Mouse (Mus musculus): ENCODE measurements around the gene Ccdc88b. TPM values are rescaled to one million over a fixed set of nuclear protein-coding genes. Genes with fewer than 3 reads are reported as not detected.

Ccdc88b gene
- total and polyA plus RNA-seq, 2 experiments from 2014 or later: 1.5 to 1.8 TPM

- DNase-seq (ENCODE audit: low spot score) (no peak), ATAC-seq (no peak)
- H3K9ac ChIP-seq (replicated peaks; ENCODE audit: low read length): no peak overlapping the region
- peaks cover 13% of the 10 kb centered on the region; the same call in 1 of the 2 replicates for H3K4me1 ChIP-seq (ENCODE audit: insufficient read depth, low read length)
- H3K27me3 ChIP-seq (ENCODE audit: insufficient read depth, low read length): peaks cover 14% of the 10 kb centered on the region; the same call in 1 of the 2 replicates
- no peaks in the 10 kb centered on the region for H3K36me3 ChIP-seq (ENCODE audit: insufficient read depth, low read length)
- no peak overlapping the region for H3K4me2 ChIP-seq (ENCODE audit: low read depth, low read length)
- H3K27ac ChIP-seq: no peak overlapping the region
- WGBS: 70% methylated on average over 21 of the region's 21 CpGs
- H3K4me3 ChIP-seq (ENCODE audit: low read length): no peak overlapping the region
- no peaks in the 10 kb centered on the region for H3K9me3 ChIP-seq (ENCODE audit: low read length)
- TF ChIP-seq CTCF (IDR thresholded peaks at IDR 0.05; ENCODE audit: low read depth): no peak
Observed at GRCm38 (mm10) chr19:6852393-6853305, 5.4 kb downstream of the Ccdc88b start.

DNA sequence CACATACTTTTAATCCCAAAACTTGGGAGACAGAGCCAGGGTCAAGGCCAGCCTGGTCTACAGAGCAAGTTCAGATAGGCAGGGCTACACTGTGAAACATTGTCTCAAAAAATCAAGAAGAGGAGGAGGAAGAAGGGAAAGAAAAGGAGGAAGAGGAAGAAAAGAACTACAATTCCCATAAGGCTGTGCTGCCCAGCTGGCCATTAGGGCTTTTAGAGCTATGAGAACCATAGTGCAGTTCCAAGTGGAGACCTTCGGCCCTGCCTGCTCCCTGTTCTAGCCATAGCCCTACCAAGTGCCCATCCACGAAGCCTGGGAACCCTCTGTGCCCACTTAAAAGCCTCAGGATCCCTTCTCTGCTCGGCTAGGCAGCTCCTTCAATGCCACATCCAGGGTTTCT, 6.5 kb downstream of the Ccdc88b start:
- H3K4me1 ChIP-seq (ENCODE audit: insufficient read depth, low read length): peaks cover 13% of the 10 kb centered on the region; the same call in 1 of the 2 replicates
- H3K4me2 ChIP-seq (ENCODE audit: low read depth, low read length): no peak overlapping the region
- TF ChIP-seq CTCF (IDR thresholded peaks at IDR 0.05; ENCODE audit: low read depth): no peak
- no peak overlapping the region for H3K9ac ChIP-seq (replicated peaks; ENCODE audit: low read length)
- DNase-seq (ENCODE audit: low spot score): no peak
- H3K36me3 ChIP-seq (ENCODE audit: insufficient read depth, low read length): no peaks in the 10 kb centered on the region
- no peak overlapping the region for H3K27ac ChIP-seq
- WGBS: 88% methylated on average over 3 of the region's 3 CpGs
- no peak overlapping the region for H3K4me3 ChIP-seq (ENCODE audit: low read length)
- ATAC-seq: no peak
- peaks cover 14% of the 10 kb centered on the region; the same call in 1 of the 2 replicates for H3K27me3 ChIP-seq (ENCODE audit: insufficient read depth, low read length)
- H3K9me3 ChIP-seq (ENCODE audit: low read length): no peaks in the 10 kb centered on the region

DNA sequence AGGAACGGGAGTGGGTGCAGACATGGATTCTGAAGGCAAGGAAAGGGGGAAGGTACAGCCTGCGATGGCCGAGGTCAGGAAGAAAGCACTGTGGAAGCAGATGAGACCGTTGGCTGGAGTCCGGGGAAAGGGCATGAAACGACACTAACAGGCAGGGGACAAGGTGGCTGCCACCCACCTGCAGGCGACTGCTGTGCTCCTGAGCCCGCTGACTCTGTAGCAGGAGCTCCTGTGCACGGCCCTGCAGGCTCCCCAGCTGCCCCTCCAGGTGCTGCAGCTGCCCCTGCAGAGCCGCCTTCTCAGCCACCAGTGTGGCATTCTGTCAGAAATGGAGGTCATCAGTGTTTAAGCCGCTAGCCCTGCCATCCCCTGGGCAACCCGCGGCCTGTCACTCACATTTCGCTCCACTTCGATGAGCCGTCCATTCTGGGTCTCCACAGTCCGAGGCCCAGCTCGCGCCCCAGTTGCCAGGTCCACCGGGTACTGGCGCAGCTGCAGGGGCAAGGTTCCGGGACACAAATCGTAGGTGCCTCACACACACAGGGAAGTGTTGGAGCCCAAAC, 8.4 kb downstream of the Ccdc88b start:
- Histone ChIP-seq H3K27me3 (ENCODE audit: insufficient read depth, low read length) (peaks cover 14% of the 10 kb centered on the region; the same call in 1 of the 2 replicates), H3K4me3 (ENCODE audit: low read length) (no peak overlapping the region), H3K4me2 (ENCODE audit: low read depth, low read length) (no peak overlapping the region), H3K4me1 (ENCODE audit: insufficient read depth, low read length) (0 out of 2 replicates have a peak, but pooled peaks cover 7% of the 10 kb centered on the region), H3K27ac (no peak overlapping the region), H3K36me3 (ENCODE audit: insufficient read depth, low read length) (no peaks in the 10 kb centered on the region), H3K9me3 (ENCODE audit: low read length) (no peaks in the 10 kb centered on the region), H3K9ac (replicated peaks; ENCODE audit: low read length) (no peak overlapping the region)
- TF ChIP-seq CTCF (IDR thresholded peaks at IDR 0.05; ENCODE audit: low read depth): no peak
- DNase-seq (ENCODE audit: low spot score): no peak
- ATAC-seq: no peak
- WGBS: 65% methylated on average over 23 of the region's 23 CpGs

DNA sequence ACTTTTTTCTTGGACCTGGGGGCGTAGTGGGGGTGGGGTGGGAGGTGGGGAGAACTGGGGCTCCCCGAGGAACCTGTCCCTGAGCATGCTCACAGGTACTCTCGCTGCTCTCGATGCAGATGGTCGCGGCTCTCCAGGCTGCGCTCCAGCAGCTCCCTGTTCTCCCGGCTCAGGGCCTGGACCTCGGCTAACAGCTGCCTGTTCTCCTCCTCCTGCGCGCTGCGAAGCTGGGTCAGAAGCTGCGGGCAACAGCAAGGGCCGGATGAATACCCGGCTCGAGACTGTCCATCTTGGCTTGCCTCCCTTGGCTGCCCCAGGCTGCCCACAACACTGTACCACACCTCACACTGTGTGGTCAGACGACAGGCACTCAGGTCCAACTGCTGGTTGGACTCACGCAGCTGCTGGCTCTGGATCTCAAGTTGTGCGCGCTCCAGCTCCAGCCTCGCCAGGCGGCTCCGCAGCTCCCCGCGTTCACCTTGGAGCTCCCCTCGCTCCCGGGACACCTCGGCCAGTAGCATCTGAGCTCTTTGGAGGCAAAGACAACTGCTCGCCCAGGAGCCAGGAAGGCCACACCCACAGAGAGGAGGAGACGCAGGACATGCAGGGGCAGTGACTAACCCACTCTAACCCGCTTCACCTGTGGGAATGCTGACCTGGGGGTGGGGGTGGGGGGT, 10.0 kb downstream of the Ccdc88b start:
- DNase-seq (ENCODE audit: low spot score) (peak; percentile 11), ATAC-seq (peak; percentile 38; the same call in 1 of the 2 replicates)
- H3K4me3 ChIP-seq (ENCODE audit: low read length): peak overlapping the region; percentile 10; the same call in 1 of the 2 replicates
- H3K36me3 ChIP-seq (ENCODE audit: insufficient read depth, low read length): no peaks in the 10 kb centered on the region
- H3K9me3 ChIP-seq (ENCODE audit: low read length): no peaks in the 10 kb centered on the region
- peak overlapping the region; percentile 44 for H3K4me2 ChIP-seq (ENCODE audit: low read depth, low read length)
- H3K27ac ChIP-seq: no peak overlapping the region
- peaks cover 14% of the 10 kb centered on the region; the same call in 1 of the 2 replicates for H3K27me3 ChIP-seq (ENCODE audit: insufficient read depth, low read length)
- no peak for TF ChIP-seq CTCF (IDR thresholded peaks at IDR 0.05; ENCODE audit: low read depth)
- H3K9ac ChIP-seq (replicated peaks; ENCODE audit: low read length): no peak overlapping the region
- 2% methylated on average over 30 of the region's 31 CpGs for whole genome bisulfite sequencing
- H3K4me1 ChIP-seq (ENCODE audit: insufficient read depth, low read length): 0 out of 2 replicates have a peak, but pooled peaks cover 7% of the 10 kb centered on the region

GRCm38 (mm10) chr19:6846050-6846449, 12.0 kb downstream of the Ccdc88b start:
- DNase-seq (ENCODE audit: low spot score) (no peak), ATAC-seq (no peak)
- Histone ChIP-seq H3K36me3 (ENCODE audit: insufficient read depth, low read length) (no peaks in the 10 kb centered on the region), H3K4me2 (ENCODE audit: low read depth, low read length) (no peak overlapping the region), H3K4me3 (ENCODE audit: low read length) (no peak overlapping the region), H3K4me1 (ENCODE audit: insufficient read depth, low read length) (0 out of 2 replicates have a peak, but pooled peaks cover 7% of the 10 kb centered on the region), H3K9ac (replicated peaks; ENCODE audit: low read length) (no peak overlapping the region), H3K9me3 (ENCODE audit: low read length) (no peaks in the 10 kb centered on the region), H3K27me3 (ENCODE audit: insufficient read depth, low read length) (peaks cover 14% of the 10 kb centered on the region; the same call in 1 of the 2 replicates), H3K27ac (no peak overlapping the region)
- WGBS: 70% methylated on average over 4 of the region's 4 CpGs
- TF ChIP-seq CTCF (IDR thresholded peaks at IDR 0.05; ENCODE audit: low read depth): no peak

GRCm38 (mm10) chr19:6842353-6842752, 15.7 kb downstream of the Ccdc88b start:
- no peaks in the 10 kb centered on the region for H3K27me3 ChIP-seq (ENCODE audit: insufficient read depth, low read length)
- H3K36me3 ChIP-seq (ENCODE audit: insufficient read depth, low read length): peaks cover 4% of the 10 kb centered on the region; the same call in 1 of the 2 replicates
- H3K4me2 ChIP-seq (ENCODE audit: low read depth, low read length): no peak overlapping the region
- TF ChIP-seq CTCF (IDR thresholded peaks at IDR 0.05; ENCODE audit: low read depth): no peak
- DNase-seq (ENCODE audit: low spot score): no peak
- no peak for ATAC-seq
- no peak overlapping the region for H3K9ac ChIP-seq (replicated peaks; ENCODE audit: low read length)
- no peaks in the 10 kb centered on the region for H3K9me3 ChIP-seq (ENCODE audit: low read length)
- H3K4me1 ChIP-seq (ENCODE audit: insufficient read depth, low read length): peaks cover 8% of the 10 kb centered on the region; the same call in 1 of the 2 replicates
- H3K4me3 ChIP-seq (ENCODE audit: low read length): no peak overlapping the region
- WGBS: 55% methylated on average over 1 of the region's 1 CpGs
- H3K27ac ChIP-seq: no peak overlapping the region

Measured in hindbrain, postnatal 0 days (tissue).